Mouse (Mus musculus) CH12.LX (cell line): ENCODE results near the gene Vcan. TPM values are rescaled to one million over a fixed set of nuclear protein-coding genes. Genes with fewer than 3 reads are reported as not detected.

ENCODE experiments used
- DNase-seq: peaks from one replicate; pipeline ENCODE4 v3.0.0-alpha.2; 2013; ENCODE audit errors: extremely low read depth
- H3K27ac ChIP-seq: 2 replicates; pipeline ENCODE4 v1.5.1; 2012; ENCODE audit warnings: low read depth, mild to moderate bottlenecking, control low read depth, moderate library complexity; ENCODE audit not compliant: insufficient read depth
- H3K27me3 ChIP-seq: replicated peaks from 2 replicates; pipeline ENCODE3; 2012; ENCODE audit warnings: inconsistent platforms
- H3K36me3 ChIP-seq, 2 experiments: replicated peaks in 1 of 2; 2 replicates each; pipeline versions ENCODE3 to v1.6.1; 2012; ENCODE audit warnings: inconsistent platforms in 1 of 2, low read length in 1 of 2, mild to moderate bottlenecking in 1 of 2, mixed read lengths in 1 of 2, moderate library complexity in 1 of 2; ENCODE audit not compliant: control insufficient read depth in 1 of 2, insufficient read depth in 1 of 2
- H3K4me1 ChIP-seq, 2 experiments: 2 replicates each; pipeline ENCODE4 v1.6.1; 2012; ENCODE audit warnings: inconsistent platforms in 1 of 2, moderate library complexity in 1 of 2; ENCODE audit not compliant: insufficient read depth in 2 of 2, control insufficient read depth in 1 of 2
- H3K4me2 ChIP-seq: 2 replicates; pipeline ENCODE4 v1.6.1; 2012; ENCODE audit warnings: low read depth, mild to moderate bottlenecking, control low read depth; ENCODE audit not compliant: poor library complexity, insufficient read depth, severe bottlenecking
- H3K4me3 ChIP-seq, 3 experiments: fragments of 150-350 bp in 1 of 3; sonication (generic) in 1 of 3; replicated peaks in 1 of 3; 2 replicates each; pipeline versions ENCODE3 to v1.5.1; 2011 to 2012; ENCODE audit warnings: low read depth in 2 of 3, low read length in 2 of 3, mild to moderate bottlenecking in 2 of 3, moderate library complexity in 2 of 3, control low read depth in 1 of 3, improper control_type of control experiment in 1 of 3, inconsistent platforms in 1 of 3, mixed read lengths in 1 of 3; ENCODE audit not compliant: poor library complexity in 1 of 3
- H3K79me2 ChIP-seq: replicated peaks from 2 replicates; pipeline ENCODE4 v1.6.1; 2012; ENCODE audit warnings: mild to moderate bottlenecking, moderate library complexity; ENCODE audit not compliant: control insufficient read depth, poor library complexity, insufficient read depth, severe bottlenecking; ENCODE audit errors: extremely low read depth
- H3K9ac ChIP-seq: 2 replicates; pipeline ENCODE4 v1.6.1; 2012; ENCODE audit warnings: low read depth, mild to moderate bottlenecking, control low read depth, moderate library complexity; ENCODE audit not compliant: insufficient read depth
- H3K9me3 ChIP-seq: replicated peaks from 2 replicates; pipeline ENCODE3; 2012; ENCODE audit warnings: low read length, inconsistent platforms, mixed read lengths
- BHLHE40 ChIP-seq: IDR thresholded peaks from 2 replicates; pipeline ENCODE4 v1.6.1; 2011; ENCODE audit warnings: mild to moderate bottlenecking, low read depth, low read length, improper control_type of control experiment
- CTCF ChIP-seq, 2 experiments: IDR thresholded peaks in 1 of 2; conservative IDR thresholded peaks in 1 of 2; 2 replicates each; pipeline ENCODE4 v1.5.1; 2011 to 2012; ENCODE audit warnings: low read depth in 2 of 2, low read length in 2 of 2, improper control_type of control experiment in 1 of 2, inconsistent platforms in 1 of 2, mild to moderate bottlenecking in 1 of 2, moderate library complexity in 1 of 2
- E2F4 ChIP-seq: IDR thresholded peaks from 2 replicates; pipeline ENCODE4 v1.6.1; 2011; ENCODE audit warnings: low read depth, low read length, improper control_type of control experiment; ENCODE audit not compliant: insufficient replicate concordance
- EP300 ChIP-seq: IDR thresholded peaks from 2 replicates; pipeline ENCODE4 v1.6.1; 2011; ENCODE audit warnings: low read length, improper control_type of control experiment
- ETS1 ChIP-seq: conservative IDR thresholded peaks from 2 replicates; pipeline ENCODE4 v1.6.1; 2012; ENCODE audit warnings: low read depth, mild to moderate bottlenecking, inconsistent platforms, low read length, improper control_type of control experiment, moderate library complexity
- MAX ChIP-seq: IDR thresholded peaks from 2 replicates; pipeline ENCODE4 v1.6.1; 2011; ENCODE audit warnings: low read length, improper control_type of control experiment
- MXI1 ChIP-seq: IDR thresholded peaks from 2 replicates; pipeline ENCODE4 v1.6.1; 2011; ENCODE audit warnings: mild to moderate bottlenecking, low read depth, low read length, improper control_type of control experiment
- NRF1 ChIP-seq: IDR thresholded peaks from 2 replicates; pipeline ENCODE4 v1.6.1; 2014; ENCODE audit warnings: low read depth, mild to moderate bottlenecking, inconsistent platforms, low read length, improper control_type of control experiment, moderate library complexity
- PAX5 ChIP-seq: IDR thresholded peaks from 2 replicates; pipeline ENCODE4 v1.6.1; 2012; ENCODE audit warnings: low read length, inconsistent platforms, mixed read lengths
- POLR2A ChIP-seq: IDR thresholded peaks from 2 replicates; pipeline ENCODE4 v1.6.1; 2011; ENCODE audit warnings: low read depth, mild to moderate bottlenecking, improper control_type of control experiment, low read length
- RAD21 ChIP-seq: IDR thresholded peaks from 2 replicates; pipeline ENCODE4 v1.6.1; 2011; ENCODE audit warnings: low read depth, mild to moderate bottlenecking, low read length, improper control_type of control experiment, moderate library complexity
- SIN3A ChIP-seq: IDR thresholded peaks from 2 replicates; pipeline ENCODE4 v1.6.1; 2012; ENCODE audit warnings: low read length, improper control_type of control experiment, inconsistent platforms
- SMC3 ChIP-seq: IDR thresholded peaks from 2 replicates; pipeline ENCODE4 v1.6.1; 2011; ENCODE audit warnings: low read depth, low read length, improper control_type of control experiment
- TBP ChIP-seq: conservative IDR thresholded peaks from 2 replicates; pipeline ENCODE4 v1.6.1; 2011; ENCODE audit warnings: low read depth, low read length, improper control_type of control experiment
- USF1 ChIP-seq: IDR thresholded peaks from 2 replicates; pipeline ENCODE4 v1.6.1; 2014; ENCODE audit warnings: low read depth, mild to moderate bottlenecking, inconsistent platforms, low read length, improper control_type of control experiment
- ZMIZ1 ChIP-seq: IDR thresholded peaks from 2 replicates; pipeline ENCODE4 v1.6.1; 2012; ENCODE audit warnings: low read depth, mild to moderate bottlenecking, inconsistent platforms, low read length, improper control_type of control experiment
- dilution Hi-C: fragments of 300-500 bp; cut with MboI; formaldehyde crosslinking; loops from 2 replicates; pipeline ENCODE4 v1.14.3; 2020; ENCODE audit warnings: low sequenced_read_pairs; ENCODE audit not compliant: extremely low pct_unique_long_range_greater_than_20kb, extremely low pct_ligation_motif_present
- in situ Hi-C: fragments of 300-500 bp; cut with MboI; formaldehyde crosslinking; loops from 3 replicates; pipeline ENCODE4 v1.14.3; 2019; ENCODE audit warnings: low sequenced_read_pairs, low pct_ligation_motif_present, low pct_unique_long_range_greater_than_20kb, mixed read lengths
- polyA plus RNA-seq: library from polyadenylated mRNA; unstranded; fragments of >175 nt; gene quantifications from 2 replicates; pipeline ENCODE4 v1.2.1, GENCODE M21; 2012; ENCODE audit warnings: low read depth; ENCODE audit not compliant: insufficient read length
- total RNA-seq, 2 experiments: library from RNA; depleted of rRNA; stranded (reverse); fragments of 300-350 nt in 1 of 2; fragments of >200 nt in 1 of 2; gene quantifications; 2 replicates each; pipeline ENCODE4 v1.2.3; 2012 to 2014

Gene Vcan
- total RNA-seq (2012; rRNA removed) = 0.04 and 0.17 TPM in 2 replicates
- total RNA-seq (2014; rRNA removed) = 0.07 and 0.12 TPM in 2 replicates
- polyA plus RNA-seq = 0.23 and 0.63 TPM in 2 replicates

DNA sequence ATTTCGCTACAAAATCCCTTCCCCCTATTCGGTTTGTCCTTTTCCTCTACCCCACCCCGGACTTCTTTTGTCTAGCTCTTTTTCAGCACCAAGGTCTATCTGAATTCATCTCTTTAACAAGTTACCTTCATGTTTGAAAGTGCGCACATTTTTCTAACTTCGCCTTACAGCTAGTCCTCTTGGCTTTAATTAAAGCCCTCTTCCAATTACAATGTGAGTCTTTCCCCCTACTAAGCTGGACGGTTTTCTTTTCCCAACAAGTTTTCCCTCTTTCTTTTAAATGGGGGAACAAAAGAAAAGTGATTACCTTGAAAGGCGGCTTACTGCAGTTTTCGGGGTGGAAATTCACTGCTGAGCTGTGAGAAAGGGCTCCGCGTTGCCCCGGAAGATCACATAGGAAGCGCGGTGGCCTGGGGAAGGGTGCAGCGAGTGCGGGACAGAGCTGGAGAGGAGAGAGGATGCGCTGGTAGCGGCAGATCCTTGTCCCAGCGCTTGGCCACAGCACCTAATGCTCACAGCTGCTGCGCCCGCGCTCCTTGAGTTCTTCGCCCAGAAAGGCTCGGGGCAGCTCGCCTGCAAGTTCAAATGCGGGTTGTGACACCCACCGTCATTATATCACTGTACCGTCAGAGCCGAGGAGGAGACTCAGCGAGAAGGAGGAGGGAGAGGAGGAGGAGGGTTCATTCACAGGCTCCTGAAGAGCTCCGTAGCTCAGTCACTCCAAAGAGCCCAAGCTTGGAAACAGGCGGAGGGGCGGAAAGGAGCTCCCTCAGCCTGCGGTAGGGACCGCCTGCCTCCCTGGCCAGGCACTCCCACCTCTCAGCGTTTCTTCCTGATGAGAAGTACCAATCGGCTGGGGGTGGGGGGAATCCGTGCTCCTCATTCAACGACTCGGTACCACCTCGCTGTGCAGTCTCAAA lies at the start of gene Vcan:
TSS of gene Vcan (minus strand) at position 744 of the 920 bp plus-strand sequence.
- no peaks in the 10 kb centered on the region for H3K79me2 ChIP-seq
- H3K27ac ChIP-seq = no peak within 1 kb of the TSS
- no peak within 1 kb of the TSS for H3K4me2 ChIP-seq
- H3K27me3 ChIP-seq = peaks cover 1% of the 10 kb centered on the region
- H3K9ac ChIP-seq = no peak within 1 kb of the TSS
- H3K36me3 ChIP-seq = peaks cover 0 to 3% of the 10 kb centered on the region in 2 experiments
- peaks cover 0 to 12% of the 10 kb centered on the region in 2 experiments; a peak in 2 of 4 replicates for H3K4me1 ChIP-seq
- H3K9me3 ChIP-seq = no peaks in the 10 kb centered on the region
- no peak within 1 kb of the TSS for H3K4me3 ChIP-seq
- no peak for DNase-seq
- dilution Hi-C loops = no loop called here
- TF ChIP-seq BHLHE40 (no peak), MAX (no peak), TBP (no peak), CTCF (conservative IDR thresholded peaks at IDR 0.05 in 1 of 2, IDR thresholded peaks at IDR 0.05 in 1 of 2; ENCODE audit: low read depth in 2 of 2, low read length in 2 of 2) (no peak), E2F4 (no peak), ETS1 (no peak), PAX5 (no peak), ZMIZ1 (no peak), SMC3 (no peak)
- in situ Hi-C loops = no loop called here

DNA sequence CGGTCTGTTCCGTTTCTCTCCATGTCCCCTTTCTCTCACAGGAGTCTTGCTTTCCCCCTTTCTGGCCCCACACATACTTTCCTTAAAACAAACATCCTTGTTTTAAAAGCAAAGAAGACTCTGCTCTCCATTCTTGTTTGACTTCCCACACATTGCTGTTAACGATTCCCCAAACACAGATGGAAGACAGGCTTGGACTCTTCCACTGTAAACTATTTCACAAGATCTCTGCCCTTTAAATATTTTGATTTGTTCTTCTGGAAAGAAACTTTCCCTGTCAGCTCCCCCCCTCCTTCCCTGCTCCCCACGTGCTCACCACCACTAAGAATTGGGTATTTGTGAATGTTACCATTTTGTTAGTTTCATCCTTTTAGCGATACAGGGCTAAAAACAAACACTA lies 49.2 kb upstream of the Vcan start:
- Histone ChIP-seq H3K4me3 (no peak overlapping the region), H3K9me3 (no peaks in the 10 kb centered on the region), H3K4me2 (no peak overlapping the region), H3K79me2 (no peaks in the 10 kb centered on the region), H3K9ac (no peak overlapping the region), H3K27me3 (no peaks in the 10 kb centered on the region), H3K36me3 (no peaks in the 10 kb centered on the region), H3K27ac (no peak overlapping the region)
- in situ Hi-C loops = loop anchor here (25.0 kb wide), 1 partner anchor 271 kb away; no protein-coding TSS in a partner anchor
- no peak for DNase-seq
- dilution Hi-C loops = no loop called here
- TF ChIP-seq MXI1 = no peak
- TF ChIP-seq RAD21 = no peak
- no peak for TF ChIP-seq SIN3A
- no peak for TF ChIP-seq NRF1
- no peak for TF ChIP-seq USF1
- no peak for TF ChIP-seq ZMIZ1
- no peak for TF ChIP-seq CTCF (conservative IDR thresholded peaks at IDR 0.05 in 1 of 2, IDR thresholded peaks at IDR 0.05 in 1 of 2; ENCODE audit: low read depth in 2 of 2, low read length in 2 of 2)
- TF ChIP-seq POLR2A = no peak
- TF ChIP-seq EP300 = no peak
- TF ChIP-seq E2F4 = no peak
- TF ChIP-seq ETS1 = no peak
- TF ChIP-seq, all 38 proteins: peak for 0
- no peaks in the 10 kb centered on the region for H3K4me1 ChIP-seq
